Mouse (Mus musculus) layer of hippocampus, postnatal 10 days (tissue): ENCODE data around the gene Sdhc. TPM values are rescaled to one million over a fixed set of nuclear protein-coding genes. Genes with fewer than 3 reads are reported as not detected.
"Not testable (repeated sequence)": the region's sequence is repeated elsewhere in the genome, so short reads cannot be mapped to it uniquely, and the experiment has no call there.

ENCODE experiments used
- DNase-seq, 2 experiments: peaks; one replicate each; pipeline ENCODE4 v3.0.0; 2021; ENCODE audit warnings: low spot score in 2 of 2
- microRNA-seq, 2 experiments: library from miRNA; unstranded; fragments of <30 nt; microRNA quantifications; one replicate each; pipeline ENCODE4 v1.2.0; 2021
- total RNA-seq, 2 experiments: library from RNA; stranded (reverse); gene quantifications; 2 replicates each; pipeline ENCODE4 v1.2.3; 2021

Sdhc gene
- total RNA-seq, 2 experiments from 2014 or later: 223 to 233 TPM

DNA sequence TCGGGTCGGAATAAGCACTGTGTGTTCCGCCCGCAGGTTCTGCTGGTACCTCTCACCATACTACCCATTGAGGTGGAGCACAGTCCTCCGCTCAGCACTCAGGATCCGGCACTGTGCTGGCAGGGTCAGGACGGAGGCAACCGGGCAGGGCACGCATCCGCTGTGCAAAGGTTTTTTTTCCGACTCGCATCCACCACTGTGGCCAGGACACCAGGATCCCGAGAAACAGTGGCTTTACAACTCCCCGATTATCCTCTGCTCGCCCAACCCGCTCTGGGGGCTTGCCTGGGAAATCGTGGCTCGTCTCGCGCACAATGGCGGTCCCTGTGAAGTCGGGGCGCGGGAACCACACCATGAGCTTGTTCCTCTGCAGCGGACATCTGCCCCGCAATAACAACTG is 64.7 kb downstream of the Sdhc start:
- no peak for DNase-seq

- not testable (repeated sequence) for DNase-seq
Measured at GRCm38 (mm10) chr1:171081512-171082231, 68.7 kb downstream of the Sdhc start.

- not testable (repeated sequence) for DNase-seq
Measured at GRCm38 (mm10) chr1:171079825-171080224, 70.6 kb downstream of the Sdhc start.

DNA sequence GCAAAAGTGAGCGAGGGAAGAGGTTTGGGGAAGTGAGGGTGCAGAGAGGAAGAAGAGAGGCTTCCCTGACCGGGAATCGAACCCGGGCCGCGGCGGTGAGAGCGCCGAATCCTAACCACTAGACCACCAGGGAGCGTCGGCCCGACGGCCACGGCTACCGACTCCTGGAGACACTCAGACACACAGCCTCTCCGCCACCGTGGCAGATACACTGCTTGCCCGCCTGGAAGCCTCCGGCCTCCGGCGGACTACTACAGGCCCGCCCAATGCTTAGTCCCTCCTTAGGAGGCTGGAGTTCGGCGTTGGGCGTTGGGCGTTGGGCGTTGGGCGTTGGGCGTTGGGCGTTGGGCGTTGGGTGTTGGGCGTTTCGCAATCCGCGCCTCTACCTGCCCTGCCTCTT is 71.1 kb downstream of the Sdhc start:
- not testable (repeated sequence) for DNase-seq

DNA sequence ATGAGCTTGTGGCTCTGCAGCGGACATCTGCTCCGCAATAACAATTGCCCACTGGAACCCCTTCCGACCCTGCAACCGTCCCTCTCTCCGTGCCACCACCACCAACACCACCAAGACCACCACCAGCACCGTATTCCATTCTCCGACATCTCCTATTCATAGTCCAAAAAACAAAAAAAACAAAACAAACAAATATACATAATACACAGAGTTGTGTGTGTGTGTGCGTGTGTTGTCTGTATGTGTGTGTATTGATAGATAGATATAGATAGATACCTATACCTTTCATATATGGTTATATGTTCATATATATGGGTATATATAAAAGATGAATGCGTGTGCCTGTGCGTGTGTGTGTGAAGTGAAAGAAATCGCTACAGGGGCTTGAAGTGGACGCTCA is 72.0 kb downstream of the Sdhc start:
- not testable (repeated sequence) for DNase-seq

DNA sequence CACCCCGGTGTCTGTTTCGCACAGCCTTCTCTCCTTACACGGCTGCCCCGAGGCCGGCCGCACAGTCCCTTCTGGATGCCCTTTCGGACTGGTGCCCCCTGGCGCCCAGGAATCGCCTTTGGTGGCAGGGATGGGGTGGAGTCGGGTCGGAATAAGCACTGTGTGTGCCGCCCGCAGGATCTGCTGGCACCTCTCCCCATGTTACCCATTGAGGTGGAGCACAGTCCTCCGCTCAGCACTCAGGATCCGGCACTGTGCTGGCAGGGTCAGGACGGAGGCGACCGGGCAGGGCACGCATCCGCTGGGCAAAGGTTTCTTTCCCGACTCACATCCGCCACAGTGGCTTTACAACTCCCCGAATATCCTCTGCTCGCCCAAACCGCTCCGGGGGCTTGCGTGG is 72.4 kb downstream of the Sdhc start:
- peak; percentile 50 to 59 for DNase-seq

DNA sequence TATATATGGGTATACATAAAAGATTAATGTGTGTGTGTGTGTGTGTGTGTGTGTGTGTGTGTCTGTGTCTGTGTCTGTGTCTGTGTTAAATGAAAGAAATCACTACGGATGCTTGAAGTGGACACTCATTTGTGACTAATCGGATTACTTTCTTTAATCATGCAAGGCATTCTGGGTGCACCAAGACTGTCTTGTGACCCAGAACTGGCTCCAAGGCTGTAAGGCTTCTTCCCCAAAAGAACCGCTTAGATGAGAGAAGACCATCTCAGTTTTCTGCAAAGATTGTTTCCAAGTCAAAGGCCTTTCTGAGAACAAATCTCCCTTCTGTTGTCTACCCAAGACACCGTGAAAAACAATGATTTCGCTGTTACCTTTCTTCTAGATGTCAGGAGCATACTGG is 73.2 kb downstream of the Sdhc start:
- DNase-seq: not testable (repeated sequence)

Small RNA genes within 50 kb of the gene (microRNA-seq; reads per million reads assigned to microRNA genes)
- gene Gm27844: 0 reads per million in 2 experiments

Other genes with a start within 250 kb of the Sdhc start
- gene Fcrlb, start 237.7 kb downstream of the Sdhc start, total RNA-seq: under 1 TPM; 0.51 to 0.66 TPM
- not detected for gene Fcrla, start 223.0 kb downstream of the Sdhc start, total RNA-seq
- gene Fcgr2b, start 174.1 kb downstream of the Sdhc start, total RNA-seq: 1 to 10 TPM; 2.5 to 4.3 TPM
- gene Fcgr4, start 131.7 kb downstream of the Sdhc start, total RNA-seq: not detected
- 10 to 100 TPM; 10.5 to 12.7 TPM for gene Fcgr3, start 85.7 kb downstream of the Sdhc start, total RNA-seq
- 1 to 10 TPM; 3.1 to 3.3 TPM for gene Cfap126, start 36.7 kb downstream of the Sdhc start, total RNA-seq
- not detected for gene Mpz, start 108 bp upstream of the Sdhc start, total RNA-seq
- gene Pcp4l1, start 45.7 kb upstream of the Sdhc start, total RNA-seq: 10 to 100 TPM; 16.9 to 18.0 TPM
- not detected for gene Nr1i3, start 63.4 kb upstream of the Sdhc start, total RNA-seq
- gene Tomm40l, start 71.9 kb upstream of the Sdhc start, total RNA-seq: 10 to 100 TPM; 65.5 to 66.3 TPM
- 1 to 10 TPM; 2.1 to 4.6 TPM for gene Apoa2, start 74.5 kb upstream of the Sdhc start, total RNA-seq
- gene Fcer1g, start 83.8 kb upstream of the Sdhc start, total RNA-seq: 10 to 100 TPM; 15.2 to 16.7 TPM
- 1 to 10 TPM; 5.6 to 7.1 TPM for gene Adamts4, start 99.8 kb upstream of the Sdhc start, total RNA-seq
- 100 to 1,000 TPM; 235 to 249 TPM for gene Ndufs2, start 100.8 kb upstream of the Sdhc start, total RNA-seq
- gene B4galt3, start 119.7 kb upstream of the Sdhc start, total RNA-seq: 10 to 100 TPM; 65.4 to 67.1 TPM
- 10 to 100 TPM; 28.8 to 30.0 TPM for gene Ppox, start 130.6 kb upstream of the Sdhc start, total RNA-seq
- gene Usp21, start 137.4 kb upstream of the Sdhc start, total RNA-seq: 10 to 100 TPM; 49.0 to 57.3 TPM
- gene Ufc1, start 144.4 kb upstream of the Sdhc start, total RNA-seq: 100 to 1,000 TPM; 102 to 114 TPM
- 10 to 100 TPM; 30.9 to 33.7 TPM for gene Dedd, start 178.5 kb upstream of the Sdhc start, total RNA-seq
- gene Nit1, start 195.0 kb upstream of the Sdhc start, total RNA-seq: 10 to 100 TPM; 37.7 to 42.8 TPM
- 100 to 1,000 TPM; 135 to 165 TPM for gene Pfdn2, start 195.1 kb upstream of the Sdhc start, total RNA-seq
- gene Klhdc9, start 210.2 kb upstream of the Sdhc start, total RNA-seq: 1 to 10 TPM; 6.3 to 8.6 TPM
- 1 to 10 TPM; 1.8 to 1.9 TPM for gene Nectin4, start 219.5 kb upstream of the Sdhc start, total RNA-seq
- gene Arhgap30, start 238.4 kb upstream of the Sdhc start, total RNA-seq: 1 to 10 TPM; 1.9 to 2.1 TPM